Mouse (Mus musculus) kidney, embryonic 16.5 days (tissue): ENCODE results near the gene Nynrin. TPM values are rescaled to one million over a fixed set of nuclear protein-coding genes. Genes with fewer than 3 reads are reported as not detected.

Experiments used
- ATAC-seq: fragments of 200-750 bp; cut with Nextera tagmentation; 2 replicates; pipeline ENCODE4 v1.8.0; 2017; ENCODE audit warnings: moderate TSS enrichment; ENCODE audit not compliant: low FRiP score, low TSS enrichment
- H3K27ac ChIP-seq: fragments of 300-500 bp; sonication (generic); 2 replicates; pipeline ENCODE4 v1.5.1; 2014; ENCODE audit warnings: low read length
- H3K27me3 ChIP-seq: fragments of 300-500 bp; sonication (generic); 2 replicates; pipeline ENCODE4 v1.6.1; 2014; ENCODE audit warnings: low read length, control low read depth, mixed read lengths; ENCODE audit not compliant: insufficient read depth
- H3K36me3 ChIP-seq: fragments of 300-500 bp; sonication (generic); 2 replicates; pipeline ENCODE4 v1.6.1; 2014; ENCODE audit warnings: low read length, control low read depth, mixed read lengths; ENCODE audit not compliant: insufficient read depth
- H3K4me1 ChIP-seq: fragments of 300-500 bp; sonication (generic); 2 replicates; pipeline ENCODE4 v1.6.1; 2014; ENCODE audit warnings: low read length, control low read depth, mixed read lengths; ENCODE audit not compliant: insufficient read depth
- H3K4me2 ChIP-seq: fragments of 300-500 bp; sonication (generic); replicated peaks from 2 replicates; pipeline ENCODE4 v1.6.1; 2014; ENCODE audit warnings: low read depth, low read length
- H3K4me3 ChIP-seq: fragments of 300-500 bp; sonication (generic); 2 replicates; pipeline ENCODE4 v1.5.1; 2014; ENCODE audit warnings: mild to moderate bottlenecking, low read length
- H3K9ac ChIP-seq: fragments of 300-500 bp; sonication (generic); replicated peaks from 2 replicates; pipeline ENCODE4 v1.6.1; 2014; ENCODE audit warnings: low read length
- H3K9me3 ChIP-seq: fragments of 300-500 bp; sonication (generic); 2 replicates; pipeline ENCODE4 v1.6.1; 2016; ENCODE audit warnings: low read length, control low read depth
- WGBS: fragments of 180-500 bp; shearing (Covaris S2); extraction: QIAGEN DNeasy Blood & Tissue Kit; methylation state at CpG from one replicate; pipeline ENCODE4 v1.1.7; 2014; 5-methylcytosine and 5-hydroxymethylcytosine counted together
- polyA plus RNA-seq: library from polyadenylated mRNA; unstranded; fragments of >200 nt; fragmentation: Nextera tagmentation; extraction: Ambion mirVana; gene quantifications from 2 replicates; pipeline ENCODE4 v1.2.1, GENCODE M21; 2015

Gene Nynrin
- polyA plus RNA-seq, 1 experiment from 2014 or later = 22.5 TPM

- Histone ChIP-seq H3K9me3 (no peaks in the 10 kb centered on the region), H3K27ac (peak overlapping the region; percentile 98), H3K27me3 (no peaks in the 10 kb centered on the region), H3K4me2 (peak overlapping the region; percentile 83), H3K4me3 (peak overlapping the region; percentile 53), H3K36me3 (no peaks in the 10 kb centered on the region), H3K4me1 (peaks cover 42% of the 10 kb centered on the region), H3K9ac (peak overlapping the region; percentile 75)
- peak; percentile 7; the same call in 1 of the 2 replicates for ATAC-seq
- 1% methylated on average over 32 of the region's 32 CpGs for WGBS
Observed at GRCm38 (mm10) chr14:55824481-55825215, 29.2 kb upstream of the Nynrin start.

- Histone ChIP-seq H3K27me3 (no peaks in the 10 kb centered on the region), H3K27ac (peak overlapping the region; percentile 98), H3K4me3 (peak overlapping the region; percentile 53), H3K4me2 (peak overlapping the region; percentile 83), H3K4me1 (peaks cover 42% of the 10 kb centered on the region), H3K9ac (peak overlapping the region; percentile 75), H3K9me3 (no peaks in the 10 kb centered on the region), H3K36me3 (0 out of 2 replicates have a peak, but pooled peaks cover 6% of the 10 kb centered on the region)
- no peak for ATAC-seq
- WGBS = under 1% methylated on average over 19 of the region's 37 CpGs
Observed at GRCm38 (mm10) chr14:55825216-55826051, 28.4 kb upstream of the Nynrin start.

- H3K4me3 ChIP-seq = peak overlapping the region; percentile 53
- WGBS = 4% methylated on average over 15 of the region's 15 CpGs
- H3K4me1 ChIP-seq = peaks cover 42% of the 10 kb centered on the region
Observed at GRCm38 (mm10) chr14:55826142-55826541, 27.7 kb upstream of the Nynrin start.

GRCm38 (mm10) chr14:55826551-55827340 lies 27.1 kb upstream of the Nynrin start:
- H3K4me2 ChIP-seq = peak overlapping the region; percentile 83
- H3K4me1 ChIP-seq = peaks cover 42% of the 10 kb centered on the region
- H3K36me3 ChIP-seq = 0 out of 2 replicates have a peak, but pooled peaks cover 6% of the 10 kb centered on the region
- no peak for ATAC-seq
- H3K27me3 ChIP-seq = no peaks in the 10 kb centered on the region
- H3K27ac ChIP-seq = peak overlapping the region; percentile 3; the same call in 1 of the 2 replicates
- H3K9me3 ChIP-seq = no peaks in the 10 kb centered on the region
- H3K4me3 ChIP-seq = peak overlapping the region; percentile 53
- WGBS = 12% methylated on average over 41 of the region's 41 CpGs
- H3K9ac ChIP-seq = peak overlapping the region; percentile 75

More at GRCm38 (mm10) chr14:55826142-55826541, 27.7 kb upstream of the Nynrin start:
- Histone ChIP-seq H3K4me2 (peak overlapping the region; percentile 83), H3K9ac (peak overlapping the region; percentile 75), H3K9me3 (no peaks in the 10 kb centered on the region), H3K27ac (peak overlapping the region; percentile 51), H3K36me3 (0 out of 2 replicates have a peak, but pooled peaks cover 6% of the 10 kb centered on the region), H3K27me3 (no peaks in the 10 kb centered on the region)
- ATAC-seq = no peak

- H3K27me3 ChIP-seq = no peaks in the 10 kb centered on the region
- H3K9me3 ChIP-seq = no peaks in the 10 kb centered on the region
- 0 out of 2 replicates have a peak overlapping the region, but pooled peaks have one; percentile 12 for H3K9ac ChIP-seq
- 0 out of 2 replicates have a peak, but pooled peaks cover 13% of the 10 kb centered on the region for H3K36me3 ChIP-seq
- ATAC-seq = no peak
- 0 out of 2 replicates have a peak overlapping the region, but pooled peaks have one; percentile 14 for H3K4me2 ChIP-seq
- WGBS = 22% methylated on average over 3 of the region's 3 CpGs
- peak overlapping the region; percentile 75 for H3K27ac ChIP-seq
- no peak overlapping the region for H3K4me3 ChIP-seq
- peaks cover 35% of the 10 kb centered on the region for H3K4me1 ChIP-seq
Observed at GRCm38 (mm10) chr14:55828716-55829263, 25.0 kb upstream of the Nynrin start.

GRCm38 (mm10) chr14:55829854-55830253 lies 24.0 kb upstream of the Nynrin start:
- peaks cover 35% of the 10 kb centered on the region for H3K4me1 ChIP-seq
- WGBS = 92% methylated on average over 16 of the region's 16 CpGs

GRCm38 (mm10) chr14:55830331-55830730 lies 23.5 kb upstream of the Nynrin start:
- Histone ChIP-seq H3K36me3 (0 out of 2 replicates have a peak, but pooled peaks cover 13% of the 10 kb centered on the region), H3K9me3 (no peaks in the 10 kb centered on the region), H3K27ac (no peak overlapping the region), H3K27me3 (no peaks in the 10 kb centered on the region), H3K4me2 (no peak overlapping the region), H3K4me1 (peaks cover 32% of the 10 kb centered on the region), H3K4me3 (no peak overlapping the region), H3K9ac (no peak overlapping the region)
- no peak for ATAC-seq
- WGBS = 71% methylated on average over 4 of the region's 4 CpGs

More at GRCm38 (mm10) chr14:55829854-55830253, 24.0 kb upstream of the Nynrin start:
- H3K27ac ChIP-seq = no peak overlapping the region
- no peak overlapping the region for H3K4me3 ChIP-seq
- no peak overlapping the region for H3K4me2 ChIP-seq
- H3K27me3 ChIP-seq = no peaks in the 10 kb centered on the region
- H3K36me3 ChIP-seq = 0 out of 2 replicates have a peak, but pooled peaks cover 13% of the 10 kb centered on the region
- ATAC-seq = no peak
- H3K9ac ChIP-seq = no peak overlapping the region
- no peaks in the 10 kb centered on the region for H3K9me3 ChIP-seq

GRCm38 (mm10) chr14:55833126-55833525 lies 20.7 kb upstream of the Nynrin start:
- H3K4me1 ChIP-seq = peaks cover 13% of the 10 kb centered on the region
- no peak for ATAC-seq
- no peak overlapping the region for H3K9ac ChIP-seq
- WGBS = 82% methylated on average over 4 of the region's 4 CpGs
- H3K4me3 ChIP-seq = no peak overlapping the region
- no peak overlapping the region for H3K4me2 ChIP-seq
- H3K27me3 ChIP-seq = no peaks in the 10 kb centered on the region
- no peaks in the 10 kb centered on the region for H3K9me3 ChIP-seq
- 0 out of 2 replicates have a peak, but pooled peaks cover 13% of the 10 kb centered on the region for H3K36me3 ChIP-seq
- no peak overlapping the region for H3K27ac ChIP-seq
